10 mouse cellular contexts compared by ENCODE assay signal in the genomic region with DNA sequence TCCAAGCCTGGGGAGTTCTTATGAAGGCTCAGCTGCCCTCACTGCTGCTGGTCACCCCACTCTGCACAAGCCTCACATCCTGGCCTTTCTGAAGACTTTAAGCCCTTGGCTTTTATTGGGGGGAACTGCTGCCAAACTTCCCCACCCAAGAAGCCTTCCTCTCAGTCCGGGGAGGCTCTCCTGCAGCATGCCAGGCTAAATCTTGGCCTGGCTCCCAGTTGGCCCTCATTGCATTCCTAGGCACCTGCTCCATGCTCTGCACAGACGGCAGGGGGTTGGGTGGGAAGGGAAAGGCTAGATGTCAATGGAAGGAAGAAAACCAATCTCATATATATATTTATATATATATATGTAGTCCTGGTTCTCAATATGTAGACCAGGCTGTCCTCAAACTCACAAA. TPM values are rescaled to one million over a fixed set of nuclear protein-coding genes. Genes with fewer than 3 reads are reported as not detected.
DNase-seq lines count a peak whose midpoint lies in the region; ATAC-seq lines count a peak whose summit lies in the region.
"Had no signal": no experiment of that assay in that cellular context is flagged by ENCODE, and none has a peak within 500 bp of the region (broad histone marks: within the 10 kb centered on the region; RNA-seq: fewer than 3 reads in every experiment).

No protein-coding gene starts in this region.

- no peak overlapping the region for H3K4me3 ChIP-seq in heart, embryonic 16.5 days (ENCODE audit: low read length)
- H3K4me3 ChIP-seq: embryonic facial prominence, embryonic 12.5 days; midbrain, embryonic 12.5 days had no signal

- 33% methylated on average over 2 of the region's 2 CpGs for WGBS in heart, embryonic 16.5 days

- H3K4me2 ChIP-seq in heart, embryonic 16.5 days (ENCODE audit: low read depth, low read length), result peak overlapping the region; percentile 41
- H3K4me2 ChIP-seq: embryonic facial prominence, embryonic 12.5 days; midbrain, embryonic 12.5 days had no signal

- peak overlapping the region; percentile 39 for H3K9ac ChIP-seq in heart, embryonic 16.5 days (ENCODE audit: low read length)
- H3K9ac ChIP-seq: embryonic facial prominence, embryonic 12.5 days; midbrain, embryonic 12.5 days had no signal

- no peaks in the 10 kb centered on the region; the same call in 1 of the 2 replicates for H3K9me3 ChIP-seq in heart, embryonic 16.5 days (replicated peaks; ENCODE audit: control insufficient read depth, low read length)
- H3K9me3 ChIP-seq: embryonic facial prominence, embryonic 12.5 days; midbrain, embryonic 12.5 days had no signal

- H3K27me3 ChIP-seq in heart, embryonic 16.5 days (ENCODE audit: control insufficient read depth, insufficient read depth, low read length), result no peaks in the 10 kb centered on the region

- H3K27ac ChIP-seq in heart, embryonic 16.5 days (ENCODE audit: low read length), result peak overlapping the region; percentile 94
- H3K27ac ChIP-seq: embryonic facial prominence, embryonic 12.5 days; midbrain, embryonic 12.5 days had no signal

- H3K36me3 ChIP-seq in heart, embryonic 16.5 days (ENCODE audit: control insufficient read depth, insufficient read depth), result no peaks in the 10 kb centered on the region
- H3K36me3 ChIP-seq: embryonic facial prominence, embryonic 12.5 days; midbrain, embryonic 12.5 days had no signal

- ATAC-seq in heart, embryonic 16.5 days (replicated peaks; ENCODE audit: extremely low read depth, insufficient read depth, low FRiP score), result no peak
- no peak for ATAC-seq in CD4-positive, CD25-positive, alpha-beta regulatory T cell, adult 4 months

- peaks cover 45% of the 10 kb centered on the region for H3K4me1 ChIP-seq in heart, embryonic 16.5 days (ENCODE audit: control insufficient read depth, insufficient read depth, low read length)

- DNase-seq in heart, adult 11 months, result peak; percentile 95
- no peak for DNase-seq in heart, postnatal 25 days (ENCODE audit: low spot score)
- peak; percentile 39 for DNase-seq in NIH3T3 (ENCODE audit: low read depth)
- peak; percentile 68 for DNase-seq in cerebellum, adult 8-10 months
- DNase-seq in thymus, adult 18-20 months, result no peak
- no peak for DNase-seq in thymus, postnatal 14 days

- intact Hi-C loops in heart, postnatal 25 days (cut with DNase I), result no loop called here

RNA-seq across cellular contexts. Expression of a gene that starts 2.3 kb away (rescaled TPM):
- total RNA-seq in heart, postnatal 25 days (2021), result 10 to 100 TPM; 11.4 to 13.4 TPM
- polyA plus RNA-seq in heart, embryonic 16.5 days (2015; fragmentation: Nextera tagmentation; extraction: Ambion mirVana), result 22.6 and 25.1 TPM in 2 replicates
- 10 to 100 TPM; 68.2 to 80.6 TPM for polyA plus RNA-seq in CD4-positive, CD25-positive, alpha-beta regulatory T cell, adult 4 months (2017; shearing (Covaris generic))
- polyA plus RNA-seq: midbrain, embryonic 12.5 days had no signal

RNA-seq across cellular contexts. Expression of a gene that starts 22.3 kb away (rescaled TPM):
- total RNA-seq in heart, postnatal 25 days (2021), result 10 to 100 TPM; 10.6 to 10.9 TPM
- polyA plus RNA-seq in heart, embryonic 16.5 days (2015; fragmentation: Nextera tagmentation; extraction: Ambion mirVana), result 36.7 and 38.5 TPM in 2 replicates
- 100 to 1,000 TPM; 162 to 185 TPM for polyA plus RNA-seq in CD4-positive, CD25-positive, alpha-beta regulatory T cell, adult 4 months (2017; shearing (Covaris generic))

RNA-seq across cellular contexts. Expression of a gene that starts 42.4 kb away (rescaled TPM):
- total RNA-seq in heart, postnatal 25 days (2021), result 100 to 1,000 TPM; 240 to 246 TPM
- polyA plus RNA-seq in heart, embryonic 16.5 days (2015; fragmentation: Nextera tagmentation; extraction: Ambion mirVana), result 340 and 364 TPM in 2 replicates
- polyA plus RNA-seq in CD4-positive, CD25-positive, alpha-beta regulatory T cell, adult 4 months (2017; shearing (Covaris generic)), result 100 to 1,000 TPM; 387 to 504 TPM

Comparison
In these comparisons a context has a peak if more than half of its experiments do, and no peak if none do; other contexts are left out.
1. DNase-seq: peak in heart, adult 11 months (single experiment), NIH3T3 (single experiment) and cerebellum, adult 8-10 months (single experiment); none in heart, postnatal 25 days (single experiment), thymus, adult 18-20 months (0 of 2) and thymus, postnatal 14 days (single experiment).